Mouse (Mus musculus) thymus, postnatal 10 days (tissue): ENCODE data around the gene Kcnk3.

Experiments used
- DNase-seq, 2 experiments: peaks; one replicate each; pipeline ENCODE4 v3.0.0; 2021; ENCODE audit warnings: low spot score in 2 of 2

Kcnk3 gene

GRCm38 (mm10) chr5:30613242-30613641 is 25.3 kb downstream of the Kcnk3 start:
- no peak for DNase-seq

- no peak for DNase-seq
Observed at GRCm38 (mm10) chr5:30614221-30614620, 26.3 kb downstream of the Kcnk3 start.

GRCm38 (mm10) chr5:30615416-30615815 is 27.4 kb downstream of the Kcnk3 start:
- DNase-seq = no peak

GRCm38 (mm10) chr5:30615819-30616218 is 27.8 kb downstream of the Kcnk3 start:
- no peak for DNase-seq

- DNase-seq = no peak
Observed at GRCm38 (mm10) chr5:30616644-30617043, 28.7 kb downstream of the Kcnk3 start.

- no peak for DNase-seq
Observed at GRCm38 (mm10) chr5:30617357-30617756, 29.4 kb downstream of the Kcnk3 start.

- DNase-seq = no peak
Observed at GRCm38 (mm10) chr5:30617851-30618250, 29.9 kb downstream of the Kcnk3 start.

- no peak for DNase-seq
Observed at GRCm38 (mm10) chr5:30618376-30619003, 30.5 kb downstream of the Kcnk3 start.

- DNase-seq = no peak
Observed at GRCm38 (mm10) chr5:30619211-30619610, 31.2 kb downstream of the Kcnk3 start.

- no peak for DNase-seq
Observed at GRCm38 (mm10) chr5:30620567-30620966, 32.6 kb downstream of the Kcnk3 start.

GRCm38 (mm10) chr5:30621211-30621790 is 33.3 kb downstream of the Kcnk3 start:
- DNase-seq = no peak

GRCm38 (mm10) chr5:30621844-30622176 is 33.8 kb downstream of the Kcnk3 start:
- DNase-seq = no peak

- DNase-seq = peak in 1 of 2 experiments; percentile 16
Observed at GRCm38 (mm10) chr5:30622177-30622840, 34.3 kb downstream of the Kcnk3 start.

- DNase-seq = no peak
Observed at GRCm38 (mm10) chr5:30622841-30623185, 34.8 kb downstream of the Kcnk3 start.

GRCm38 (mm10) chr5:30623380-30623779 is 35.4 kb downstream of the Kcnk3 start:
- DNase-seq = no peak

- no peak for DNase-seq
Observed at GRCm38 (mm10) chr5:30624311-30624710, 36.3 kb downstream of the Kcnk3 start.

- no peak for DNase-seq
Observed at GRCm38 (mm10) chr5:30624908-30625307, 36.9 kb downstream of the Kcnk3 start.

GRCm38 (mm10) chr5:30625379-30625778 is 37.4 kb downstream of the Kcnk3 start:
- DNase-seq = no peak

- no peak for DNase-seq
Observed at GRCm38 (mm10) chr5:30626331-30627105, 38.5 kb downstream of the Kcnk3 start.

- DNase-seq = no peak
Observed at GRCm38 (mm10) chr5:30628511-30628910, 40.5 kb downstream of the Kcnk3 start.

GRCm38 (mm10) chr5:30630401-30630800 is 42.4 kb downstream of the Kcnk3 start:
- no peak for DNase-seq

- DNase-seq = no peak
Observed at GRCm38 (mm10) chr5:30632134-30632533, 44.2 kb downstream of the Kcnk3 start.

- DNase-seq = no peak
Observed at GRCm38 (mm10) chr5:30636994-30637393, 49.0 kb downstream of the Kcnk3 start.
